Mouse (Mus musculus) midbrain, embryonic 12.5 days (tissue): Measurements from ENCODE around the gene Dixdc1. TPM values are rescaled to one million over a fixed set of nuclear protein-coding genes. Genes with fewer than 3 reads are reported as not detected.
A peak's percentile ranks its signal among the peaks of the same experiment; 100 is the strongest.

Experiments
- ATAC-seq: fragments of 200-750 bp; cut with Nextera tagmentation; 2 replicates; pipeline ENCODE4 v1.8.0; 2017; ENCODE audit warnings: low read depth, moderate TSS enrichment, moderate library complexity; ENCODE audit not compliant: low FRiP score
- H3K27ac ChIP-seq: fragments of 300-500 bp; sonication (generic); replicated peaks from 2 replicates; pipeline ENCODE4 v1.5.1; 2016; ENCODE audit warnings: mild to moderate bottlenecking
- H3K27me3 ChIP-seq: fragments of 300-500 bp; sonication (generic); 2 replicates; pipeline ENCODE4 v1.6.1; 2016; ENCODE audit warnings: mild to moderate bottlenecking
- H3K36me3 ChIP-seq: fragments of 300-500 bp; sonication (generic); 2 replicates; pipeline ENCODE4 v1.6.1; 2016
- H3K4me1 ChIP-seq: fragments of 300-500 bp; sonication (generic); 2 replicates; pipeline ENCODE4 v1.6.1; 2016
- H3K4me2 ChIP-seq: fragments of 300-500 bp; sonication (generic); replicated peaks from 2 replicates; pipeline ENCODE4 v1.6.1; 2016; ENCODE audit warnings: mild to moderate bottlenecking, moderate library complexity
- H3K4me3 ChIP-seq: fragments of 300-500 bp; sonication (generic); 2 replicates; pipeline ENCODE4 v1.5.1; 2016; ENCODE audit warnings: mild to moderate bottlenecking
- H3K9ac ChIP-seq: fragments of 300-500 bp; sonication (generic); replicated peaks from 2 replicates; pipeline ENCODE4 v1.6.1; 2016; ENCODE audit warnings: mild to moderate bottlenecking, moderate library complexity
- H3K9me3 ChIP-seq: fragments of 300-500 bp; sonication (generic); 2 replicates; pipeline ENCODE4 v1.6.1; 2016; ENCODE audit warnings: mild to moderate bottlenecking
- WGBS: fragments of 180-500 bp; shearing (Covaris S2); methylation state at CpG from one replicate; pipeline ENCODE4 v1.1.7; 2016; 5-methylcytosine and 5-hydroxymethylcytosine counted together
- polyA plus RNA-seq: library from polyadenylated mRNA; unstranded; fragments of >200 nt; fragmentation: Nextera tagmentation; extraction: Ambion mirVana; gene quantifications from 2 replicates; pipeline ENCODE4 v1.2.1, GENCODE M21; 2016

The Dixdc1 gene
- 28.5 and 32.0 TPM in 2 replicates for polyA plus RNA-seq

GRCm38 (mm10) chr9:50738914-50739870 lies at the start of gene Dixdc1:
Dixdc1 (minus strand) TSS chr9:50739517.
- H3K9me3 ChIP-seq = no peaks in the 10 kb centered on the region
- 15% methylated on average over 35 of the region's 36 CpGs for WGBS
- H3K4me1 ChIP-seq = peaks cover 9% of the 10 kb centered on the region; the same call in 1 of the 2 replicates
- peak; percentile 94 for ATAC-seq
- peak within 1 kb of the TSS; percentile 35 for H3K4me3 ChIP-seq
- H3K9ac ChIP-seq = no peak within 1 kb of the TSS
- no peaks in the 10 kb centered on the region for H3K36me3 ChIP-seq
- H3K27me3 ChIP-seq = peaks cover 4% of the 10 kb centered on the region; the same call in 1 of the 2 replicates
- H3K27ac ChIP-seq = no peak within 1 kb of the TSS
- peak within 1 kb of the TSS; percentile 60 for H3K4me2 ChIP-seq

- ATAC-seq = no peak
- H3K36me3 ChIP-seq = peaks cover 84% of the 10 kb centered on the region
- H3K4me3 ChIP-seq = no peak overlapping the region
- H3K27me3 ChIP-seq = no peaks in the 10 kb centered on the region
- H3K9ac ChIP-seq = no peak overlapping the region
- H3K27ac ChIP-seq = no peak overlapping the region
- no peak overlapping the region for H3K4me2 ChIP-seq
- H3K4me1 ChIP-seq = no peaks in the 10 kb centered on the region
- H3K9me3 ChIP-seq = no peaks in the 10 kb centered on the region
- WGBS = 71% methylated on average over 2 of the region's 2 CpGs
Measured at GRCm38 (mm10) chr9:50782155-50782554, 42.8 kb upstream of the Dixdc1 start.

- H3K9ac ChIP-seq = peak overlapping the region; percentile 88
- no peaks in the 10 kb centered on the region for H3K9me3 ChIP-seq
- H3K27me3 ChIP-seq = no peaks in the 10 kb centered on the region
- WGBS = 69% methylated on average over 11 of the region's 11 CpGs
- peaks cover 39% of the 10 kb centered on the region for H3K36me3 ChIP-seq
- H3K4me1 ChIP-seq = peaks cover 18% of the 10 kb centered on the region
- no peak overlapping the region; the same call in 1 of the 2 replicates for H3K27ac ChIP-seq
- peak overlapping the region; percentile 84 for H3K4me2 ChIP-seq
- ATAC-seq = no peak
- peak overlapping the region; percentile 96 for H3K4me3 ChIP-seq
Measured at GRCm38 (mm10) chr9:50776162-50776760, 36.9 kb upstream of the Dixdc1 start.

GRCm38 (mm10) chr9:50775662-50776126 lies 36.4 kb upstream of the Dixdc1 start:
- Histone ChIP-seq H3K36me3 (peaks cover 33% of the 10 kb centered on the region), H3K4me3 (peak overlapping the region; percentile 96), H3K4me2 (peak overlapping the region; percentile 84), H3K9ac (peak overlapping the region; percentile 88), H3K27ac (peak overlapping the region; percentile 86), H3K27me3 (no peaks in the 10 kb centered on the region), H3K9me3 (no peaks in the 10 kb centered on the region), H3K4me1 (peaks cover 18% of the 10 kb centered on the region)
- WGBS = under 1% methylated on average over 30 of the region's 30 CpGs
- peak; percentile 65 for ATAC-seq

- Histone ChIP-seq H3K4me2 (peak within 1 kb of the TSS; percentile 84), H3K36me3 (peaks cover 27% of the 10 kb centered on the region), H3K4me3 (peak within 1 kb of the TSS; percentile 96), H3K27ac (peak within 1 kb of the TSS; percentile 86), H3K4me1 (peaks cover 18% of the 10 kb centered on the region), H3K9ac (peak within 1 kb of the TSS; percentile 88), H3K27me3 (no peaks in the 10 kb centered on the region), H3K9me3 (no peaks in the 10 kb centered on the region)
- WGBS = under 1% methylated on average over 50 of the region's 51 CpGs
- ATAC-seq = peak; percentile 91
Measured at GRCm38 (mm10) chr9:50774991-50775612, 35.8 kb upstream of the Dixdc1 start, which contains the start of the genes Alg9 and 1110032A03Rik. Alg9 (plus strand) TSS chr9:50775019. 1110032A03Rik (minus strand) TSS chr9:50775520.

GRCm38 (mm10) chr9:50774026-50774462 lies 34.7 kb upstream of the Dixdc1 start:
- Histone ChIP-seq H3K36me3 (peaks cover 18% of the 10 kb centered on the region; the same call in 1 of the 2 replicates), H3K9ac (no peak overlapping the region; the same call in 1 of the 2 replicates), H3K4me2 (peak overlapping the region; percentile 84), H3K4me1 (peaks cover 24% of the 10 kb centered on the region), H3K9me3 (no peaks in the 10 kb centered on the region), H3K4me3 (no peak overlapping the region; the same call in 1 of the 2 replicates), H3K27me3 (no peaks in the 10 kb centered on the region), H3K27ac (no peak overlapping the region)
- no peak for ATAC-seq
- 86% methylated on average over 4 of the region's 4 CpGs for WGBS

GRCm38 (mm10) chr9:50770011-50770410 lies 30.7 kb upstream of the Dixdc1 start:
- Histone ChIP-seq H3K36me3 (0 out of 2 replicates have a peak, but pooled peaks cover 10% of the 10 kb centered on the region), H3K9me3 (no peaks in the 10 kb centered on the region), H3K4me2 (no peak overlapping the region), H3K4me3 (no peak overlapping the region), H3K27ac (no peak overlapping the region), H3K9ac (no peak overlapping the region), H3K4me1 (peaks cover 24% of the 10 kb centered on the region), H3K27me3 (no peaks in the 10 kb centered on the region)
- 84% methylated on average over 2 of the region's 2 CpGs for WGBS
- no peak for ATAC-seq

GRCm38 (mm10) chr9:50768107-50769002 lies 29.0 kb upstream of the Dixdc1 start, which contains the start of gene Fdxacb1:
Fdxacb1 (plus strand) TSS chr9:50768236.
- Histone ChIP-seq H3K36me3 (0 out of 2 replicates have a peak, but pooled peaks cover 10% of the 10 kb centered on the region), H3K4me3 (peak within 1 kb of the TSS; percentile 67), H3K4me1 (peaks cover 15% of the 10 kb centered on the region), H3K9ac (peak within 1 kb of the TSS; percentile 69), H3K27ac (peak within 1 kb of the TSS; percentile 89), H3K4me2 (peak within 1 kb of the TSS; percentile 84), H3K27me3 (no peaks in the 10 kb centered on the region), H3K9me3 (no peaks in the 10 kb centered on the region)
- 4% methylated on average over 59 of the region's 59 CpGs for WGBS
- ATAC-seq = peak; percentile 96

GRCm38 (mm10) chr9:50767531-50768106 lies 28.3 kb upstream of the Dixdc1 start:
- Histone ChIP-seq H3K36me3 (0 out of 2 replicates have a peak, but pooled peaks cover 10% of the 10 kb centered on the region), H3K27ac (peak overlapping the region; percentile 89), H3K9me3 (no peaks in the 10 kb centered on the region), H3K4me1 (peaks cover 15% of the 10 kb centered on the region), H3K4me3 (peak overlapping the region; percentile 67), H3K27me3 (no peaks in the 10 kb centered on the region), H3K4me2 (peak overlapping the region; percentile 84), H3K9ac (peak overlapping the region; percentile 69)
- 0 out of 2 replicates have a peak, but pooled peaks have one; percentile 3 for ATAC-seq
- WGBS = 6% methylated on average over 17 of the region's 17 CpGs

- peaks cover 5% of the 10 kb centered on the region for H3K4me1 ChIP-seq
- H3K4me2 ChIP-seq = no peak overlapping the region
- no peak overlapping the region for H3K9ac ChIP-seq
- H3K27ac ChIP-seq = no peak overlapping the region
- no peaks in the 10 kb centered on the region for H3K9me3 ChIP-seq
- ATAC-seq = no peak
- WGBS = 82% methylated on average over 1 of the region's 1 CpGs
- H3K36me3 ChIP-seq = no peaks in the 10 kb centered on the region
- no peak overlapping the region for H3K4me3 ChIP-seq
- H3K27me3 ChIP-seq = no peaks in the 10 kb centered on the region
Measured at GRCm38 (mm10) chr9:50763331-50763730, 24.0 kb upstream of the Dixdc1 start.
